Mouse (Mus musculus): ENCODE measurements around the gene Rbx1.

- TF ChIP-seq CTCF (conservative IDR thresholded peaks at IDR 0.05; ENCODE audit: insufficient read depth, insufficient read length, low read depth, low read length) = no peak
- no peak for TF ChIP-seq POLR2A (IDR thresholded peaks at IDR 0.05; ENCODE audit: low read depth, low read length)
These were observed 37.9 kb downstream of the Rbx1 start for GRCm38 (mm10) chr15:81503995-81504394.
